Mouse (Mus musculus) left cerebral cortex, adult 9 months (tissue): ENCODE results near the gene Ldlrad3.
A peak's percentile ranks its signal among the peaks of the same experiment; 100 is the strongest.

Experiments
- DNase-seq, 2 experiments: peaks; one replicate each; pipeline ENCODE4 v3.0.0; 2022; ENCODE audit warnings: low spot score in 2 of 2

Ldlrad3 gene

GRCm38 (mm10) chr2:102073266-102074037, 112.7 kb downstream of the Ldlrad3 start:
- DNase-seq = no peak

- no peak for DNase-seq
These were observed 113.3 kb downstream of the Ldlrad3 start for GRCm38 (mm10) chr2:102072859-102073258.

GRCm38 (mm10) chr2:102071022-102071717, 115.0 kb downstream of the Ldlrad3 start:
- peak in 1 of 2 experiments; percentile 41 for DNase-seq

- DNase-seq = no peak
These were observed 121.3 kb downstream of the Ldlrad3 start for GRCm38 (mm10) chr2:102064826-102065441.

- no peak for DNase-seq
These were observed 122.2 kb downstream of the Ldlrad3 start for GRCm38 (mm10) chr2:102063906-102064505.

- DNase-seq = no peak
These were observed 123.2 kb downstream of the Ldlrad3 start for GRCm38 (mm10) chr2:102062861-102063468.

- DNase-seq = no peak
These were observed 124.3 kb downstream of the Ldlrad3 start for GRCm38 (mm10) chr2:102061921-102062320.

- DNase-seq = no peak
These were observed 128.4 kb downstream of the Ldlrad3 start for GRCm38 (mm10) chr2:102057746-102058145.

- DNase-seq = peak; percentile 73 to 74
These were observed 129.0 kb downstream of the Ldlrad3 start for GRCm38 (mm10) chr2:102057029-102057685.

GRCm38 (mm10) chr2:102056144-102056543, 130.0 kb downstream of the Ldlrad3 start:
- no peak for DNase-seq

- DNase-seq = peak in 1 of 2 experiments; percentile 82
These were observed 133.1 kb downstream of the Ldlrad3 start for GRCm38 (mm10) chr2:102052951-102053660.

GRCm38 (mm10) chr2:102052353-102052752, 133.8 kb downstream of the Ldlrad3 start:
- no peak for DNase-seq

- DNase-seq = no peak
These were observed 136.2 kb downstream of the Ldlrad3 start for GRCm38 (mm10) chr2:102049866-102050550.

GRCm38 (mm10) chr2:102048296-102049175, 137.6 kb downstream of the Ldlrad3 start:
- DNase-seq = no peak

- no peak for DNase-seq
These were observed 139.7 kb downstream of the Ldlrad3 start for GRCm38 (mm10) chr2:102046481-102046880.

GRCm38 (mm10) chr2:102040456-102040855, 145.7 kb downstream of the Ldlrad3 start:
- DNase-seq = no peak

GRCm38 (mm10) chr2:102040011-102040410, 146.2 kb downstream of the Ldlrad3 start:
- no peak for DNase-seq

GRCm38 (mm10) chr2:102038895-102039667, 147.1 kb downstream of the Ldlrad3 start:
- DNase-seq = no peak
